Mouse (Mus musculus): ENCODE measurements around the gene Commd1. TPM values are rescaled to one million over a fixed set of nuclear protein-coding genes. Genes with fewer than 3 reads are reported as not detected.

The Commd1 gene
- total and polyA plus RNA-seq, 3 experiments = 102 to 113 TPM; not detected in 1

- H3K79me2 ChIP-seq (ENCODE audit: control insufficient read depth, insufficient read depth, low read length, poor library complexity) = peaks cover 63% of the 10 kb centered on the region
- no peaks in the 10 kb centered on the region for H3K9me3 ChIP-seq (replicated peaks; ENCODE audit: insufficient read depth, low read length)
- no peak for DNase-seq (ENCODE audit: low read depth, low spot score)
- H3K4me3 ChIP-seq (ENCODE audit: control insufficient read depth in 1 of 2, insufficient read depth in 1 of 2, low read depth in 2 of 2, low read length in 2 of 2) = no peak overlapping the region
- no peak overlapping the region for H3K27ac ChIP-seq (ENCODE audit: control insufficient read depth, low read depth, low read length)
- peaks cover 9 to 21% of the 10 kb centered on the region in 2 experiments; a peak in 3 of 4 replicates for H3K4me1 ChIP-seq (ENCODE audit: control insufficient read depth in 1 of 2, insufficient read depth in 2 of 2, low read length in 2 of 2)
- H3K36me3 ChIP-seq (ENCODE audit: control insufficient read depth in 1 of 2, insufficient read depth in 2 of 2, low read length in 2 of 2) = peaks cover 0 to 48% of the 10 kb centered on the region in 2 experiments; a peak in 3 of 4 replicates
- TF ChIP-seq CHD2 (IDR thresholded peaks at IDR 0.05; ENCODE audit: low read length) = no peak
- H3K27me3 ChIP-seq (ENCODE audit: control insufficient read depth in 1 of 2, insufficient read depth in 2 of 2, low read length in 2 of 2) = no peaks in the 10 kb centered on the region
- H3K9ac ChIP-seq (ENCODE audit: control insufficient read depth, low read depth, low read length, poor library complexity, severe bottlenecking) = no peak overlapping the region
These were observed 3.5 kb downstream of the Commd1 start for GRCm38 (mm10) chr11:22978711-22979110.

GRCm38 (mm10) chr11:22978215-22978614 is 4.0 kb downstream of the Commd1 start:
- H3K36me3 ChIP-seq (ENCODE audit: control insufficient read depth in 1 of 2, insufficient read depth in 2 of 2, low read length in 2 of 2) = peaks cover 0 to 47% of the 10 kb centered on the region in 2 experiments; a peak in 3 of 4 replicates
- H3K9ac ChIP-seq (ENCODE audit: control insufficient read depth, low read depth, low read length, poor library complexity, severe bottlenecking) = no peak overlapping the region
- no peaks in the 10 kb centered on the region for H3K27me3 ChIP-seq (ENCODE audit: control insufficient read depth in 1 of 2, insufficient read depth in 2 of 2, low read length in 2 of 2)
- H3K4me1 ChIP-seq (ENCODE audit: control insufficient read depth in 1 of 2, insufficient read depth in 2 of 2, low read length in 2 of 2) = peaks cover 9 to 21% of the 10 kb centered on the region in 2 experiments; a peak in 3 of 4 replicates
- H3K79me2 ChIP-seq (ENCODE audit: control insufficient read depth, insufficient read depth, low read length, poor library complexity) = peaks cover 67% of the 10 kb centered on the region
- TF ChIP-seq NELFE (IDR thresholded peaks at IDR 0.05; ENCODE audit: low read depth, low read length) (0 out of 2 replicates have a peak, but pooled peaks have one; percentile 15), TBP (IDR thresholded peaks at IDR 0.05; ENCODE audit: low read depth, low read length) (no peak)
- no peak overlapping the region for H3K4me3 ChIP-seq (ENCODE audit: control insufficient read depth in 1 of 2, insufficient read depth in 1 of 2, low read depth in 2 of 2, low read length in 2 of 2)
- no peaks in the 10 kb centered on the region for H3K9me3 ChIP-seq (replicated peaks; ENCODE audit: insufficient read depth, low read length)
- no peak overlapping the region for H3K27ac ChIP-seq (ENCODE audit: control insufficient read depth, low read depth, low read length)
- no peak for DNase-seq (ENCODE audit: low read depth, low spot score)

GRCm38 (mm10) chr11:22973599-22973998 is 8.6 kb downstream of the Commd1 start:
- H3K27me3 ChIP-seq (ENCODE audit: control insufficient read depth in 1 of 2, insufficient read depth in 2 of 2, low read length in 2 of 2) = no peaks in the 10 kb centered on the region
- H3K79me2 ChIP-seq (ENCODE audit: control insufficient read depth, insufficient read depth, low read length, poor library complexity) = peaks cover 55% of the 10 kb centered on the region
- TF ChIP-seq UBTF (IDR thresholded peaks at IDR 0.05; ENCODE audit: borderline replicate concordance, insufficient read depth, low read depth, low read length) = no peak
- no peak for TF ChIP-seq MYC (IDR thresholded peaks at IDR 0.05; ENCODE audit: low read depth, low read length)
- no peak for TF ChIP-seq HCFC1 (IDR thresholded peaks at IDR 0.05; ENCODE audit: low read depth, low read length)
- no peak for TF ChIP-seq NELFE (IDR thresholded peaks at IDR 0.05; ENCODE audit: low read depth, low read length)
- no peak for TF ChIP-seq CHD2 (IDR thresholded peaks at IDR 0.05; ENCODE audit: low read length)
- no peak for TF ChIP-seq TBP (IDR thresholded peaks at IDR 0.05; ENCODE audit: low read depth, low read length)
- TF ChIP-seq BHLHE40 (IDR thresholded peaks at IDR 0.05; ENCODE audit: borderline replicate concordance, low read depth, low read length) = no peak
- TF ChIP-seq MAFK (IDR thresholded peaks at IDR 0.05; ENCODE audit: borderline replicate concordance, low read depth, low read length) = no peak
- no peak for TF ChIP-seq TAL1 (IDR thresholded peaks at IDR 0.05; ENCODE audit: low read length)
- no peak for TF ChIP-seq MEF2A (IDR thresholded peaks at IDR 0.05; ENCODE audit: extremely low read depth, insufficient replicate concordance, low read depth, low read length, poor library complexity, severe bottlenecking)
- no peak for TF ChIP-seq ZC3H11A (IDR thresholded peaks at IDR 0.05; ENCODE audit: low read depth, low read length)
- no peak for TF ChIP-seq ETS1 (IDR thresholded peaks at IDR 0.05; ENCODE audit: low read depth, low read length)
- no peak for TF ChIP-seq CHD1 (IDR thresholded peaks at IDR 0.05; ENCODE audit: low read depth, low read length)
- no peak for TF ChIP-seq JUND (IDR thresholded peaks at IDR 0.05; ENCODE audit: low read depth, low read length)
- TF ChIP-seq ZKSCAN1 (IDR thresholded peaks at IDR 0.05; ENCODE audit: low read depth, low read length) = no peak
- no peak for TF ChIP-seq USF1 (IDR thresholded peaks at IDR 0.05; ENCODE audit: low read depth, low read length)
- TF ChIP-seq SIN3A (IDR thresholded peaks at IDR 0.05; ENCODE audit: low read length) = no peak; the same call in 1 of the 2 replicates
- peak overlapping the region; percentile 74 to 77 for H3K4me3 ChIP-seq (ENCODE audit: control insufficient read depth in 1 of 2, insufficient read depth in 1 of 2, low read depth in 2 of 2, low read length in 2 of 2)
- H3K9ac ChIP-seq (ENCODE audit: control insufficient read depth, low read depth, low read length, poor library complexity, severe bottlenecking) = peak overlapping the region; percentile 71
- no peaks in the 10 kb centered on the region for H3K9me3 ChIP-seq (replicated peaks; ENCODE audit: insufficient read depth, low read length)
- peak overlapping the region; percentile 94 for H3K27ac ChIP-seq (ENCODE audit: control insufficient read depth, low read depth, low read length)
- peaks cover 0 to 17% of the 10 kb centered on the region in 2 experiments; a peak in 2 of 4 replicates for H3K4me1 ChIP-seq (ENCODE audit: control insufficient read depth in 1 of 2, insufficient read depth in 2 of 2, low read length in 2 of 2)
- peak; percentile 62 for DNase-seq (ENCODE audit: low read depth, low spot score)
- H3K36me3 ChIP-seq (ENCODE audit: control insufficient read depth in 1 of 2, insufficient read depth in 2 of 2, low read length in 2 of 2) = peaks cover 0 to 30% of the 10 kb centered on the region in 2 experiments; a peak in 3 of 4 replicates
